Mouse (Mus musculus) stomach, postnatal 0 days (tissue): ENCODE data around the gene Chrm4.

Experiments
- CTCF ChIP-seq: IDR thresholded peaks from 2 replicates; pipeline ENCODE4 v1.5.1; 2016; ENCODE audit warnings: antibody characterized with exemption, low read depth, mild to moderate bottlenecking, moderate library complexity
- EP300 ChIP-seq: optimal IDR thresholded peaks from 2 replicates; pipeline ENCODE3; 2016; ENCODE audit warnings: antibody characterized with exemption

- TF ChIP-seq CTCF (peak; percentile 68), EP300 (no peak)
Observed at GRCm38 (mm10) chr2:91942356-91942755, 15.3 kb downstream of the Chrm4 start.
